Mouse (Mus musculus): ENCODE measurements around the gene Ptprc.

GRCm38 (mm10) chr1:138144365-138144764 is 31.1 kb downstream of the Ptprc start:
- no peak for TF ChIP-seq GATA1 (IDR thresholded peaks at IDR 0.05; ENCODE audit: low read length)
- TF ChIP-seq TAL1 (IDR thresholded peaks at IDR 0.05; ENCODE audit: low read length) = no peak

Measured in erythroblast, embryonic 14.5 days (primary cell).